Mouse (Mus musculus): Measurements from ENCODE around the gene Chaf1a.

The Chaf1a gene

GRCm38 (mm10) chr17:56020400-56021084 is 19.7 kb upstream of the Chaf1a start:
- no peak for DNase-seq

DNA sequence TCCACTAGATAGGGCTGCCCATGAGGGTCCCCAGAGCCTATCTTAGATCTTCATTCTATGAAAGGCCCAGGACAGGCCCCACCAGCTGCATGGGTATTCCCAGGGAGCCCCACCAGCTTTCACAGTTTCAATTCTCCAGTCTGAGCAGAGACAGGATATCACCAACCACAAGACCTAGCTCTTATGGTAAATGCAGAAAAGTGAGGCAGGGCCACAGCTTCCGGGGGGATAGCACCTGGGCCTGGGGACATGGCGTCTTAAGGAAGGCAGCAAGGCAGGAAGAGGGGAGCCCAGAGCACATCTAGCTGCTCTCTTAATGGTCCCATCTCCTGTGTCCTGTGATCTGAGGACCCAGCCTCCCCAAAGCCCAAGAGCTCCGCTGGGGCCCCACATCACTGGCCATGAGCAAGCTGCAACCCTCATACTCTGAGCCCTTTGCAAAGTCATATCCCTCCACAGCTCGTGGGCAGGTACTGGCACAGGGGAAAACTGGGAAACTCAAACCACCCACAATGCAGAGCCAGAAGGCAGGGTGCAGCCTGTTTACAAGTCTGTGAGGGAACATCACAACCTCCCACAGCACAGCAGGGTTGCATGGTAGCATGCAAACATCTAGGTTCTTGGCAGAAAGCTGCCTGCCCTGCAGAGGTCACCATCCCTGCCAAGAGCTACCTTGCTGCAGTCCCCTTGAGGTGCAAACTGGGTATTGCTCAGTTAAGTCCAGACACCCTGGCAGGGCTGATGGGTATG is 18.9 kb upstream of the Chaf1a start:
- peak; percentile 35 to 51 for DNase-seq

DNA sequence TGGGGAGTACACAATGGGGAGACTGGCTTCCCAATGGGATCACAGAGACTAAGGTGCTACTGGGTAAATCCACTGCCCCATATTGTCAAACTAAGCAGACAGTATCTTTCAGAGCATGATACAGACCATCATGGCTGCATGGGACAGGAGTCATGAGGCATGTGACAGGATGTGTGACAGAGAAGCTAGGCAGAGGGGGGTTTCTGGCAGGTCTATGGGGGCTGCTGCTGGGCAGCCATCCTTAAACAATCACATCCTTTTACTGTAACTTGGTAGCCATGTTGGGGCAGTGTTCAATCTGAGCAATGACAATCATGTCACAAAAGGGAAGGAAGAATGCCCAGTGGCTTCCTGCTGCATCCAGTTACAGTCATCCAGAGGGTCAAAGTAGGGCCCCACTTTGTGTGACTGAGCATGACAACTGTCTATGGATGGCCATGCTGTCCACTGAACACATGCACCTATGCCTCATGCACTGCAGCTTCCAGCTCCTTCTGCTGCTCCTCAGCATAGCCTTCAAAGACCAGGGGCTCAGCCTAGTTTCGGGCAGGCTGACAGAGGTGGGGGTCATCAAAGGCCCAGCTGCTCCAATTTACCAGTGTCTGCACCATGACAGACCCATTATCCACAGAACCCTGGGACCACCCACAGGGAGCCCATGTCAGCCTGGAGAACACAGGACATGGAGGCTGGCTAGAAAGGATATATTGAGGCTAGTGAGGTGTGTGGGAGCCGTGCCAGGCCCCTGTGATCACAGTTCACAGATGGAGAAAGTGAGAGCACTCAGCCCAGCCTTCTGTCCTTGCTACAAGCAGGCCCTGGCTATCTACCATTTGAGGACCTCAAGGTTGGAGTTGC is 17.9 kb upstream of the Chaf1a start:
- DNase-seq, result peak; percentile 63 to 70

DNA sequence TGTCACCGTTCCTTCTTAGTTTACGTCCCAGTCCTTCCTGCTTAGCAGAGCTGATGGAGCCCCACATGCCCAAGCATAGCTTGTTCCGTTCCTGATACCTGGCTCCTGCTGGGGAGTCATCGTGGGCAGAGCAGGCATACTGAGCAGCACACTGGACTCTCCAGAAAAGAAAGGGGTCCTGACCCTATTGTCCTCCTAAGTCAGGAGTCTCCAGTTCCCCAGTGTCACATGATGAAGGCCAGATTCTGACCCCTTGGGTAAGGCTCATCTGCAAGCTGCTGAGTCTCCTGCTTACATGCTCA is 17.3 kb upstream of the Chaf1a start:
- no peak for DNase-seq

DNA sequence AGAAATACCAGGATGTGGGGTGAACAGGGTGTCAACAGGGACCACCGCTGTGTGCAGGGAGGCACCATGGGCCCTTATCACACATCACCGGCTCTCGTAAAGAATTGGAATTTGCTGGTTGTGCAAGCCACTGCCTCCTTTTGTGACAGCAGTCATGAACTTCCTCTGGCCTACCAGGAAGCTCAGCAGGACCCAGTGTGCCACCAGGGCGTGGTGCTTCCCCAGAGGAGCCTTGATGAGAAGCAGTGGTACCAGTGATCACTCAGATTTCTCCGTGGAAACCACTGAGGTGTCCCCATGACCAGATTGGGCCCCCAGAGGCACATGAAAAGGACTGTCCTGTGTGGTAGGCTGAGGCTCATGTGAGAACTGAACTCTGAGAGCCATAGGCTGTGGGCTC is 16.9 kb upstream of the Chaf1a start:
- peak in 1 of 2 experiments; percentile 49 for DNase-seq

DNA sequence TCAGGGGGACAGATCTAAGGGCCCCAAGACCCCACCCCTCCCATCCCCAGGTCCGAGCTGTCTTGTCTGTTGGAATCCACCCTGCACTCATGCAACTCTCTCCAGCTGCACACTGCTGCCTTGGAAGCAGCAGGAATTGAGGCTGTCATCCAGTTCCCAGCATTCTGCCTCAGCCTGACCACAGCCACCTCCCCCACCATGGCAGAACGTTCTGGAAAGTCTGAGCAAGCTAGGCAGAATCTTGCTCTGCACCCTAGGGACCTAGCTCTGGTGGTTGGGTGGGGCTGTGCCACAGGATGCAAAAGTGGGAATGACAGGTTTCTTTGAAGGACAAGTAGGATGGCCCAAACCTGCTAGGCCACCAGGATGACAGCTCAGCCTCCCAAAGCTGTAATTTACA is 15.8 kb upstream of the Chaf1a start:
- DNase-seq, result no peak

DNA sequence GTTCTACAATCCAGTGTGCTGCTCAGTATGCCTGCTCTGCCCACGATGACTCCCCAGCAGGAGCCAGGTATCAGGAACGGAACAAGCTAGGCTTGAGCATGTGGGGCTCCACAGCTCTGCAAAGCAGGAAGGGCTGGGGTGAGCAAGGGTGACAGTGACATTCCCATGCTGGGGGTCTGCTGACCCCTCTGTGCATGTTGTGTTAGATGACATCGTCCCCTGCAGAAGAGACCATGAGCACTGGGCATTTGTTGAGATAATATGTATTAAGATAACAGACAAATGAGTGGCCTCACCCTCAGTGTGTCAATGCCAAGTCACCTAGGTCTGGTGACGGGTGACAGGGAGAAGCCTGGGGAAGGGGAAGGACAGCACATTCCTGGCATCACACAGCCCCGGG is 15.3 kb upstream of the Chaf1a start:
- no peak for DNase-seq

DNA sequence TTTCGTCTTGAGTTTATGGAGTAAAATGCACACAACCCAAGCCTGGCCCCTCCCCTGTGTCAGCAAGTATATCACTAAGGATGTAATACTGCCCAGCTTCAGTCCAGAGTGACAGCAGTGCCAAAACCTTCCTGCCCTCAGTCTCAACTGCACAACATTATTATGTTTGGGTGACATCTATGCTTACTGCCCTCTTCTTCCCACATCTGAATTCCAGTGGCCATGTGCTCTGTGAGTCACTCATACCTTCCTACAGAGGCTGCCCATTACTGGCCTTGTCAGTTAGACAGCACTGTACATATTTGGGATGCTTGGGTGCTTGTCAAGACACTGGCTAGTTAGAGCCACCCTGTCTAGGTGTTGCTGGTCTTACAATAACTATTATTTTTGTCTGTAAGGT is 13.9 kb upstream of the Chaf1a start:
- DNase-seq, result no peak

DNA sequence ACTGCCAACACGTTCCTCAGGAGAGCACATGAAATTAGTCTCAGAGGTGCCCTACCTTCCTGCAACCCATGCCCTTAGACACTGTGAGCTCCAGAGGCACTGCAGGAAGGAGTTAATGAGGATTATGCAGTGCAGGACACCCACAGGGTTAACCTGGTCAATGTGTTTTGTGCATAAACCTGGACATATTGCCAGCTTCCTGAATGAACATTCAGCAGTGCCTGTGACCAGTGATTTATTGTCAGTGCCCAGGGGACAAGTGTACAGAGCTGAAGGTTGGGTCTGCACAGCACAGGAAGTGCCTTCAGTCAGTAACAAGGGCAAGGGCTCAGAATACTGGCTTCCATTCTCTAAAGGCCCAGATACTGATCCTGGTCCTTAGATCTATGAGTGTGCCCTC is 13.4 kb upstream of the Chaf1a start:
- no peak for DNase-seq

DNA sequence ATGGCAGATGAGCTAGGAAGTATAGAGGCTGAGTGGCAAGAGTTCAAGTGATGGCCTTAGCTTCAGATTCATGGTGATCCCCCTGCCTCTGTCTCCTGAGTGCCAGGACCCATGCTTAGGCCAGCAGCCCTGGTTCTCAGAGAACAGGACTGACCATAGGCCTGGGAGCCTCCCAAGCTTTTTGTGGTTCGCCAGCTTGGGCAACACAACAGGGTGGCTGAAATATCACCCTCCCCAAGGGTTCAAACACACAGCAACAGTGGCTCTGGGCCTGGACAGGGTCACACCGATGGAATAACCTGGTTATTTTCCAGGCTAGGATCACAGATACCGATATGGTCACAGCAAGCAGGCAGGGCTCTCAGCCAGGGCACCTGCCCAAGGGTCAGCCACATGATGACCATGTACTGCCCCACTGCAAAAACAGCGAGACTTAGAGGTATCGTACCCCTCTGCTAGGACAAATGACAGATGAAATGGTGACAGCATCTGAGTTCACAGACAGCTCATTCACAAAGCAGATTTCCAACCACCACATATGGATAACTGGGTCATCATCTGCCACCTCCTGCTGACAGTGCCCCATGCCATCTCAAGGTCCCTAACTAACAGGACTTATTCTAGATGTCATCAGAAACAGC is 12.3 kb upstream of the Chaf1a start:
- no peak for DNase-seq

DNA sequence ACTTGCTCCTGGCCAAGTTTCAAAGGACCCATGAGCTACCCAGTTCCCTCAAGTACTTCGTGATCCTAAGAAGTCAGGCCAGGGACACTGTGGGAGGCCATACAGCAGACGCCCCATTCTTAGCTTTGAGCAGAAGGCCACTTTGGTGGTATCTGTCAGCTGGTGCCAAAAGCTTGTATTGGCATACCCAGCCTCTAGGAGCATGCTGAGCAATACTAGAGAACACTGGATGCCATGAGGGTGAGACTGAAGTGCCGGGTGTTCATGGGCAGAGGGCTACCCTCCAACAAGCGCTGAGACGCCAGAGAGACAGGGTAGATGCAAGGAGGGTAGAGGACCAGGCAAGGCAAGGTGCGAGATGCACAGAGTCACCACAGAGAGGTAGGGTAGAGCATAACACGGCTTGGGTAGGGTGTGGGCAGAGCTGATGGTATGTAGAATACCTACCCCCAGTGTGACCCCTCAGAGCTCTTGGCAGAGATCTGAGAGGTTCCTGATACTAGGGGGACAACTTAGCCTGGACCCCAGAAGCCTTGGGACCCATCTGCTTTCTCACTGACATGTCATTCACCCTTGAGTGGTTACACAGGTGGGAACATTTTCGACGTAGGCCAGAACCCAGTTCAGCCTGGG is 9.9 kb upstream of the Chaf1a start:
- no peak for DNase-seq

GRCm38 (mm10) chr17:56030919-56031318 is 9.3 kb upstream of the Chaf1a start:
- no peak for DNase-seq

DNA sequence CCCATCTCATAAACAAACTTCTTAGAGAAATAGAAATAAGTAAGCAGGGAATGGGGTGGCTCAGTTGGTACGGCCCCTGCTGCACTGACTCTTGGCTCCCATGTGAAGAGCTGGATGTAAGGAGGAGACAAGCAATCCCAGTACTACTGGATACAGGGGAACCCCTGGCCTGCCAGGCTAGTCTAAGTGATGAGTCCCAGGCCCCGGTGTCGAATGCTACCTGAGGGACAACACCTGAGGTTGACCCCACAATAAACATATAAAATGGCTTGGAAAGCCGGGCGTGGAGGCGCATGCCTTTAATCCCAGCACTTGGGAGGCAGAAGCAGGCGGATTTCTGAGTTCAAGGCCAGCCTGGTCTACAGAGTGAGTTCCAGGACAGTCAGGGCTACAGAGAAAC is 8.8 kb upstream of the Chaf1a start:
- no peak for DNase-seq

DNA sequence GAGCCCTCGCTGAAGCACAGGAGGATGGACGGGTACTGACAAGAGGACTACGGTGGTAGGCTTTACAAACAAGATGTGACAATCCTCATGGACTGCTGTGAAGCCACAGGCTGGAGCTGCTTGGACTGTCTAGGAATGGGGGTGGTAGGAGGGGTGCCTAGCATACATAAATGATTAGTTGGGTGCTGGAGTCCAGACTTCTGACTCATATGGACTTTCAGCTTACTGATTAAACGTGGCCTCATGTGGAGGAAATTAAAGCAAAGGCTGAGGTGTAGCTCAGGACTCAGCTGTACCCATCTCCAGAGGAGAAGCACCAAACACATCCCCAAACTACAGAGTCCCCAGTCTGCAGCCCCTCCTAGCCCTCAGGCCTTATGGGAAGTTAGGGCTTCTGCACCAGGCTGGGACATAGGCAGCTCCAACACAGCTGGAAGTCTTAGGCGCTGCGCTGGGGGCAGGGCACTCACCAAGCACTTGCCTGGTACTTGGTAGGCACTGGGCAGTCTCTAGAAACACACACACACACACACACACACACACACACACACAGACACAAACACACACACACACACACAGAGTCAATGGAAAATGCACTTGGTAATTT is 8.0 kb upstream of the Chaf1a start:
- DNase-seq, result no peak

- peak; percentile 69 to 77 for DNase-seq
These were observed 7.4 kb upstream of the Chaf1a start for GRCm38 (mm10) chr17:56032831-56033230.

- DNase-seq, result no peak
These were observed 6.1 kb upstream of the Chaf1a start for GRCm38 (mm10) chr17:56034040-56034725.

- DNase-seq, result no peak
These were observed 5.5 kb upstream of the Chaf1a start for GRCm38 (mm10) chr17:56034726-56035100.

- no peak for DNase-seq
These were observed 5.0 kb upstream of the Chaf1a start for GRCm38 (mm10) chr17:56035216-56035615.

GRCm38 (mm10) chr17:56036176-56036900 is 3.9 kb upstream of the Chaf1a start, which contains the start of gene Sh3gl1:
TSS of gene Sh3gl1 (minus strand) at chr17:56036635.
- DNase-seq, result peak; percentile 100

GRCm38 (mm10) chr17:56036901-56037287 is 3.3 kb upstream of the Chaf1a start:
- DNase-seq, result no peak

Measured in B cell, adult 2 months (primary cell).